Mouse (Mus musculus) right cerebral cortex, postnatal 14 days (tissue): Measurements from ENCODE around the gene Ilf3.
"Not testable (repeated sequence)": the region's sequence is repeated elsewhere in the genome, so short reads cannot be mapped to it uniquely, and the experiment has no call there.

ENCODE experiments used
- DNase-seq: peaks from one replicate; pipeline ENCODE4 v3.0.0; 2022

Ilf3 gene

GRCm38 (mm10) chr9:21367357-21368111, at the start of gene Ilf3:
Gene Ilf3 (plus strand): TSS chr9:21367871.
- peak; percentile 100 for DNase-seq

- no peak for DNase-seq
Measured at GRCm38 (mm10) chr9:21318792-21319191, 48.9 kb upstream of the Ilf3 start.

GRCm38 (mm10) chr9:21319503-21319902, 48.2 kb upstream of the Ilf3 start:
- DNase-seq = no peak

- DNase-seq = no peak
Measured at GRCm38 (mm10) chr9:21320280-21320618, 47.4 kb upstream of the Ilf3 start.

- DNase-seq = peak; percentile 67
Measured at GRCm38 (mm10) chr9:21320619-21321512, 46.8 kb upstream of the Ilf3 start, which contains the start of gene Slc44a2. Gene Slc44a2 (plus strand): TSS chr9:21320698.

- peak; percentile 32 for DNase-seq
Measured at GRCm38 (mm10) chr9:21321513-21321835, 46.2 kb upstream of the Ilf3 start.

GRCm38 (mm10) chr9:21322211-21322916, 45.3 kb upstream of the Ilf3 start:
- DNase-seq = no peak

GRCm38 (mm10) chr9:21322917-21323297, 44.8 kb upstream of the Ilf3 start:
- DNase-seq = not testable (repeated sequence)

GRCm38 (mm10) chr9:21324269-21324668, 43.4 kb upstream of the Ilf3 start:
- no peak for DNase-seq

GRCm38 (mm10) chr9:21327569-21327968, 40.1 kb upstream of the Ilf3 start:
- DNase-seq = no peak

- DNase-seq = no peak
Measured at GRCm38 (mm10) chr9:21328041-21328440, 39.6 kb upstream of the Ilf3 start.

- no peak for DNase-seq
Measured at GRCm38 (mm10) chr9:21329041-21329440, 38.6 kb upstream of the Ilf3 start.

GRCm38 (mm10) chr9:21329699-21330289, 37.9 kb upstream of the Ilf3 start:
- no peak for DNase-seq

GRCm38 (mm10) chr9:21331365-21332140, 36.1 kb upstream of the Ilf3 start:
- DNase-seq = no peak

GRCm38 (mm10) chr9:21332161-21333061, 35.3 kb upstream of the Ilf3 start:
- DNase-seq = no peak

- no peak for DNase-seq
Measured at GRCm38 (mm10) chr9:21333523-21333922, 34.1 kb upstream of the Ilf3 start.

- no peak for DNase-seq
Measured at GRCm38 (mm10) chr9:21334747-21335146, 32.9 kb upstream of the Ilf3 start.

GRCm38 (mm10) chr9:21335391-21335790, 32.3 kb upstream of the Ilf3 start:
- no peak for DNase-seq

- DNase-seq = no peak
Measured at GRCm38 (mm10) chr9:21336491-21336890, 31.2 kb upstream of the Ilf3 start.

- no peak for DNase-seq
Measured at GRCm38 (mm10) chr9:21337652-21338051, 30.0 kb upstream of the Ilf3 start.

GRCm38 (mm10) chr9:21340411-21340810, 27.3 kb upstream of the Ilf3 start:
- DNase-seq = no peak
